Mouse (Mus musculus): Measurements from ENCODE around the gene Adgb.

Gene Adgb

GRCm38 (mm10) chr10:10309056-10309455, 163.1 kb downstream of the Adgb start:
- no peak for TF ChIP-seq GATA4 (IDR thresholded peaks at IDR 0.05; ENCODE audit: insufficient replicate concordance, low read length)

GRCm38 (mm10) chr10:10307384-10307783, 164.7 kb downstream of the Adgb start:
- TF ChIP-seq GATA4 (IDR thresholded peaks at IDR 0.05; ENCODE audit: insufficient replicate concordance, low read length) = no peak

- no peak for TF ChIP-seq GATA4 (IDR thresholded peaks at IDR 0.05; ENCODE audit: insufficient replicate concordance, low read length)
Measured at GRCm38 (mm10) chr10:10304370-10304769, 167.8 kb downstream of the Adgb start.

- TF ChIP-seq GATA4 (IDR thresholded peaks at IDR 0.05; ENCODE audit: insufficient replicate concordance, low read length) = no peak
Measured at GRCm38 (mm10) chr10:10301692-10302091, 170.4 kb downstream of the Adgb start.

GRCm38 (mm10) chr10:10300915-10301439, 171.1 kb downstream of the Adgb start:
- no peak for TF ChIP-seq GATA4 (IDR thresholded peaks at IDR 0.05; ENCODE audit: insufficient replicate concordance, low read length)

GRCm38 (mm10) chr10:10299987-10300386, 172.1 kb downstream of the Adgb start:
- TF ChIP-seq GATA4 (IDR thresholded peaks at IDR 0.05; ENCODE audit: insufficient replicate concordance, low read length) = no peak

GRCm38 (mm10) chr10:10287221-10287867, 184.8 kb downstream of the Adgb start:
- TF ChIP-seq GATA4 (IDR thresholded peaks at IDR 0.05; ENCODE audit: insufficient replicate concordance, low read length) = no peak

Measured in liver, adult (tissue).